Mouse (Mus musculus): ENCODE measurements around the gene Arsj. TPM values are rescaled to one million over a fixed set of nuclear protein-coding genes. Genes with fewer than 3 reads are reported as not detected.

Arsj gene
- polyA plus RNA-seq, 1 experiment from 2014 or later = 0.37 TPM

GRCm38 (mm10) chr3:126362931-126363525 is 456 bp upstream of the Arsj start:
- Histone ChIP-seq H3K9me3 (ENCODE audit: control insufficient read depth, low read length) (no peaks in the 10 kb centered on the region), H3K27ac (replicated peaks; ENCODE audit: low read depth, low read length) (no peak overlapping the region), H3K4me3 (replicated peaks; ENCODE audit: low read depth, low read length) (no peak overlapping the region), H3K27me3 (ENCODE audit: control insufficient read depth, insufficient read depth, low read length) (no peaks in the 10 kb centered on the region), H3K36me3 (ENCODE audit: control insufficient read depth, insufficient read depth, low read length) (no peaks in the 10 kb centered on the region), H3K9ac (replicated peaks; ENCODE audit: low read length) (no peak overlapping the region), H3K4me2 (ENCODE audit: low read length) (peak overlapping the region; percentile 78), H3K4me1 (ENCODE audit: control insufficient read depth, insufficient read depth, low read length) (peaks cover 4% of the 10 kb centered on the region)
- WGBS = 87% methylated on average over 11 of the region's 11 CpGs
- DNase-seq = no peak
- no peak for ATAC-seq (ENCODE audit: low FRiP score, low TSS enrichment)

- Histone ChIP-seq H3K4me2 (ENCODE audit: low read length) (no peak overlapping the region), H3K9me3 (ENCODE audit: control insufficient read depth, low read length) (no peaks in the 10 kb centered on the region), H3K4me1 (ENCODE audit: control insufficient read depth, insufficient read depth, low read length) (peaks cover 4% of the 10 kb centered on the region), H3K9ac (replicated peaks; ENCODE audit: low read length) (no peak overlapping the region), H3K36me3 (ENCODE audit: control insufficient read depth, insufficient read depth, low read length) (no peaks in the 10 kb centered on the region), H3K27me3 (ENCODE audit: control insufficient read depth, insufficient read depth, low read length) (no peaks in the 10 kb centered on the region), H3K27ac (replicated peaks; ENCODE audit: low read depth, low read length) (no peak overlapping the region), H3K4me3 (replicated peaks; ENCODE audit: low read depth, low read length) (no peak overlapping the region)
- ATAC-seq (ENCODE audit: low FRiP score, low TSS enrichment) (no peak), DNase-seq (no peak)
- WGBS = 89% methylated on average over 7 of the region's 7 CpGs
Measured at GRCm38 (mm10) chr3:126364555-126364954, 1.1 kb downstream of the Arsj start.

GRCm38 (mm10) chr3:126370571-126370970 is 7.1 kb downstream of the Arsj start:
- no peak overlapping the region for H3K4me3 ChIP-seq (replicated peaks; ENCODE audit: low read depth, low read length)
- ATAC-seq (ENCODE audit: low FRiP score, low TSS enrichment) (no peak), DNase-seq (no peak)
- H3K9ac ChIP-seq (replicated peaks; ENCODE audit: low read length) = no peak overlapping the region
- no peaks in the 10 kb centered on the region for H3K27me3 ChIP-seq (ENCODE audit: control insufficient read depth, insufficient read depth, low read length)
- H3K9me3 ChIP-seq (ENCODE audit: control insufficient read depth, low read length) = no peaks in the 10 kb centered on the region
- H3K36me3 ChIP-seq (ENCODE audit: control insufficient read depth, insufficient read depth, low read length) = no peaks in the 10 kb centered on the region
- no peak overlapping the region for H3K4me2 ChIP-seq (ENCODE audit: low read length)
- H3K4me1 ChIP-seq (ENCODE audit: control insufficient read depth, insufficient read depth, low read length) = no peaks in the 10 kb centered on the region
- no peak overlapping the region for H3K27ac ChIP-seq (replicated peaks; ENCODE audit: low read depth, low read length)

GRCm38 (mm10) chr3:126372815-126373545 is 9.5 kb downstream of the Arsj start:
- Histone ChIP-seq H3K4me2 (ENCODE audit: low read length) (no peak overlapping the region), H3K27ac (replicated peaks; ENCODE audit: low read depth, low read length) (no peak overlapping the region), H3K4me3 (replicated peaks; ENCODE audit: low read depth, low read length) (no peak overlapping the region), H3K4me1 (ENCODE audit: control insufficient read depth, insufficient read depth, low read length) (no peaks in the 10 kb centered on the region), H3K9me3 (ENCODE audit: control insufficient read depth, low read length) (no peaks in the 10 kb centered on the region), H3K9ac (replicated peaks; ENCODE audit: low read length) (no peak overlapping the region), H3K36me3 (ENCODE audit: control insufficient read depth, insufficient read depth, low read length) (no peaks in the 10 kb centered on the region), H3K27me3 (ENCODE audit: control insufficient read depth, insufficient read depth, low read length) (no peaks in the 10 kb centered on the region)
- DNase-seq (no peak), ATAC-seq (ENCODE audit: low FRiP score, low TSS enrichment) (no peak)
- 84% methylated on average over 9 of the region's 9 CpGs for WGBS

- 85% methylated on average over 1 of the region's 1 CpGs for WGBS
- Histone ChIP-seq H3K4me3 (replicated peaks; ENCODE audit: low read depth, low read length) (no peak overlapping the region), H3K27ac (replicated peaks; ENCODE audit: low read depth, low read length) (no peak overlapping the region), H3K27me3 (ENCODE audit: control insufficient read depth, insufficient read depth, low read length) (no peaks in the 10 kb centered on the region), H3K4me2 (ENCODE audit: low read length) (no peak overlapping the region), H3K9ac (replicated peaks; ENCODE audit: low read length) (no peak overlapping the region), H3K9me3 (ENCODE audit: control insufficient read depth, low read length) (no peaks in the 10 kb centered on the region), H3K36me3 (ENCODE audit: control insufficient read depth, insufficient read depth, low read length) (no peaks in the 10 kb centered on the region), H3K4me1 (ENCODE audit: control insufficient read depth, insufficient read depth, low read length) (no peaks in the 10 kb centered on the region)
- no peak for DNase-seq
- ATAC-seq (ENCODE audit: low FRiP score, low TSS enrichment) = no peak
Measured at GRCm38 (mm10) chr3:126373721-126374120, 10.2 kb downstream of the Arsj start.

GRCm38 (mm10) chr3:126379252-126379651 is 15.8 kb downstream of the Arsj start:
- no peak overlapping the region for H3K27ac ChIP-seq (replicated peaks; ENCODE audit: low read depth, low read length)
- no peak overlapping the region for H3K9ac ChIP-seq (replicated peaks; ENCODE audit: low read length)
- no peak overlapping the region for H3K4me2 ChIP-seq (ENCODE audit: low read length)
- no peak overlapping the region for H3K4me3 ChIP-seq (replicated peaks; ENCODE audit: low read depth, low read length)
- WGBS = 85% methylated on average over 6 of the region's 6 CpGs
- ATAC-seq (ENCODE audit: low FRiP score, low TSS enrichment) (no peak), DNase-seq (no peak)
- H3K36me3 ChIP-seq (ENCODE audit: control insufficient read depth, insufficient read depth, low read length) = no peaks in the 10 kb centered on the region
- H3K27me3 ChIP-seq (ENCODE audit: control insufficient read depth, insufficient read depth, low read length) = no peaks in the 10 kb centered on the region
- H3K4me1 ChIP-seq (ENCODE audit: control insufficient read depth, insufficient read depth, low read length) = no peaks in the 10 kb centered on the region
- no peaks in the 10 kb centered on the region for H3K9me3 ChIP-seq (ENCODE audit: control insufficient read depth, low read length)

GRCm38 (mm10) chr3:126379702-126380101 is 16.2 kb downstream of the Arsj start:
- no peaks in the 10 kb centered on the region for H3K9me3 ChIP-seq (ENCODE audit: control insufficient read depth, low read length)
- ATAC-seq (ENCODE audit: low FRiP score, low TSS enrichment) (no peak), DNase-seq (no peak)
- H3K9ac ChIP-seq (replicated peaks; ENCODE audit: low read length) = no peak overlapping the region
- WGBS = 73% methylated on average over 2 of the region's 2 CpGs
- no peak overlapping the region for H3K4me2 ChIP-seq (ENCODE audit: low read length)
- H3K27me3 ChIP-seq (ENCODE audit: control insufficient read depth, insufficient read depth, low read length) = no peaks in the 10 kb centered on the region
- H3K27ac ChIP-seq (replicated peaks; ENCODE audit: low read depth, low read length) = no peak overlapping the region
- no peaks in the 10 kb centered on the region for H3K36me3 ChIP-seq (ENCODE audit: control insufficient read depth, insufficient read depth, low read length)
- H3K4me1 ChIP-seq (ENCODE audit: control insufficient read depth, insufficient read depth, low read length) = no peaks in the 10 kb centered on the region
- H3K4me3 ChIP-seq (replicated peaks; ENCODE audit: low read depth, low read length) = no peak overlapping the region

GRCm38 (mm10) chr3:126383276-126383675 is 19.8 kb downstream of the Arsj start:
- Histone ChIP-seq H3K9me3 (ENCODE audit: control insufficient read depth, low read length) (no peaks in the 10 kb centered on the region), H3K27ac (replicated peaks; ENCODE audit: low read depth, low read length) (no peak overlapping the region), H3K36me3 (ENCODE audit: control insufficient read depth, insufficient read depth, low read length) (no peaks in the 10 kb centered on the region), H3K4me2 (ENCODE audit: low read length) (no peak overlapping the region), H3K27me3 (ENCODE audit: control insufficient read depth, insufficient read depth, low read length) (no peaks in the 10 kb centered on the region), H3K4me3 (replicated peaks; ENCODE audit: low read depth, low read length) (no peak overlapping the region), H3K4me1 (ENCODE audit: control insufficient read depth, insufficient read depth, low read length) (no peaks in the 10 kb centered on the region), H3K9ac (replicated peaks; ENCODE audit: low read length) (no peak overlapping the region)
- WGBS = 88% methylated on average over 6 of the region's 6 CpGs
- ATAC-seq (ENCODE audit: low FRiP score, low TSS enrichment) = no peak
- DNase-seq = no peak

All from midbrain, embryonic 14.5 days (tissue).